Mouse (Mus musculus): Measurements from ENCODE around the gene Macrod2.

Gene Macrod2

GRCm38 (mm10) chr2:141323956-141324460, 928.9 kb downstream of the Macrod2 start:
- POLR2A ChIA-PET: interaction anchor here in 2 of 4 experiments (0.6 to 0.7 kb wide), 3 partner anchors 19 to 149 kb away, joined by 3 to 6 read pairs (median 4); no protein-coding TSS in a partner anchor
- CTCF ChIA-PET: no interaction called here

GRCm38 (mm10) chr2:141327296-141327695, 932.2 kb downstream of the Macrod2 start:
- CTCF ChIA-PET: no interaction called here
- POLR2A ChIA-PET: no interaction called here

GRCm38 (mm10) chr2:141337708-141338107, 942.6 kb downstream of the Macrod2 start:
- POLR2A ChIA-PET: no interaction called here
- CTCF ChIA-PET: no interaction called here

GRCm38 (mm10) chr2:141343988-141344535, 949.0 kb downstream of the Macrod2 start:
- ChIA-PET CTCF (no interaction called here), POLR2A (no interaction called here)

GRCm38 (mm10) chr2:141352623-141353022, 957.5 kb downstream of the Macrod2 start:
- POLR2A ChIA-PET: no interaction called here
- CTCF ChIA-PET: no interaction called here

GRCm38 (mm10) chr2:141388632-141389031, 993.5 kb downstream of the Macrod2 start:
- CTCF ChIA-PET: no interaction called here
- POLR2A ChIA-PET: no interaction called here

- ChIA-PET CTCF (no interaction called here), POLR2A (no interaction called here)
These were observed 996.1 kb downstream of the Macrod2 start for GRCm38 (mm10) chr2:141391229-141391628.

GRCm38 (mm10) chr2:141394806-141395205, 999.7 kb downstream of the Macrod2 start:
- ChIA-PET CTCF (interaction anchor here in 1 of 4 experiments (0.8 kb wide), 1 partner anchor 724 kb away, joined by 3 read pairs; the partner anchor contains the start of gene Flrt3), POLR2A (no interaction called here)

GRCm38 (mm10) chr2:141408766-141409165, 1013.7 kb downstream of the Macrod2 start:
- ChIA-PET POLR2A (interaction anchor here in 3 of 4 experiments (0.5 to 1.1 kb wide), 3 partner anchors 8 to 12 kb away, joined by 3 to 4 read pairs (median 3); no protein-coding TSS in a partner anchor), CTCF (no interaction called here)

GRCm38 (mm10) chr2:141416436-141416835, 1021.3 kb downstream of the Macrod2 start:
- POLR2A ChIA-PET: interaction anchor here in 2 of 4 experiments (0.9 to 2.2 kb wide), 3 partner anchors 8 to 11 kb away, joined by 3 to 8 read pairs (median 5); no protein-coding TSS in a partner anchor

GRCm38 (mm10) chr2:141416855-141417544, 1021.9 kb downstream of the Macrod2 start:
- ChIA-PET POLR2A (interaction anchor here in 2 of 4 experiments (0.6 to 2.2 kb wide), 5 partner anchors 8 to 900 kb away, joined by 3 to 8 read pairs (median 3); no protein-coding TSS in a partner anchor), CTCF (no interaction called here)

More at GRCm38 (mm10) chr2:141416436-141416835, 1021.3 kb downstream of the Macrod2 start:
- CTCF ChIA-PET: no interaction called here

- POLR2A ChIA-PET: interaction anchor here in 1 of 4 experiments (1.4 kb wide), 1 partner anchor 11 kb away, joined by 3 read pairs; no protein-coding TSS in a partner anchor
- CTCF ChIA-PET: no interaction called here
These were observed 1024.7 kb downstream of the Macrod2 start for GRCm38 (mm10) chr2:141419806-141420205.

GRCm38 (mm10) chr2:141434084-141434483, 1039.0 kb downstream of the Macrod2 start:
- ChIA-PET POLR2A (no interaction called here), CTCF (interaction anchor here in 1 of 4 experiments (0.6 kb wide), 1 partner anchor 1564 kb away, joined by 3 read pairs; no protein-coding TSS in a partner anchor)

GRCm38 (mm10) chr2:141434731-141435570, 1039.8 kb downstream of the Macrod2 start:
- CTCF ChIA-PET: interaction anchor here in 1 of 4 experiments (0.7 kb wide), 1 partner anchor 592 kb away, joined by 3 read pairs; no protein-coding TSS in a partner anchor
- POLR2A ChIA-PET: interaction anchor here in 1 of 4 experiments (0.7 kb wide), 1 partner anchor 37 kb away, joined by 3 read pairs; no protein-coding TSS in a partner anchor

- CTCF ChIA-PET: no interaction called here
- POLR2A ChIA-PET: no interaction called here
These were observed 1046.8 kb downstream of the Macrod2 start for GRCm38 (mm10) chr2:141441896-141442295.

GRCm38 (mm10) chr2:141449078-141449680, 1054.1 kb downstream of the Macrod2 start:
- CTCF ChIA-PET: no interaction called here
- POLR2A ChIA-PET: no interaction called here

GRCm38 (mm10) chr2:141463946-141464345, 1068.8 kb downstream of the Macrod2 start:
- CTCF ChIA-PET: no interaction called here
- POLR2A ChIA-PET: no interaction called here

GRCm38 (mm10) chr2:141472791-141473190, 1077.7 kb downstream of the Macrod2 start:
- CTCF ChIA-PET: no interaction called here
- POLR2A ChIA-PET: no interaction called here

- ChIA-PET POLR2A (no interaction called here), CTCF (no interaction called here)
These were observed 1082.5 kb downstream of the Macrod2 start for GRCm38 (mm10) chr2:141477585-141477984.

Measured in embryonic stem cell, embryonic (primary cell).